Mouse (Mus musculus): Measurements from ENCODE around the gene Rflnb.
"Not testable (repeated sequence)": the region's sequence is repeated elsewhere in the genome, so short reads cannot be mapped to it uniquely, and the experiment has no call there.

Rflnb gene

DNA sequence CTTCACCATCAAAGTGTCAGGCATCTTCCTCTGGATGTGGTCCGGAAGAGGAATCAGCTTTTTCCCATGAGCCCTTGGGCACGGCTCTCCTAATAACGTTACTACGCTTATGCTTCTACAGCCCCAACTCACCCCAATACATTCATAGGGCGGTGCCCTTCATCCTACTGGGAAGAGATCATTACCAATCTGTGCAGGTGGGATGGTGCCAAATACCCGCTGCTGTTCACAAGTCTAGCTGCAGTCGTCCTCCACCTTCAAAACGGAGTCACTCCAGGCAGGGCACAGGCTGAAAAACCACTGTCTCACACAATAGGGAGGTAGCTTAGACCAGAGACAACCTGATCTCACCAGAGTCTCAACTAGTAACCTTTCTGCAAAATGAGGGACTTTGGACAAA is 7.6 kb upstream of the Rflnb start:
- DNase-seq: no peak

DNA sequence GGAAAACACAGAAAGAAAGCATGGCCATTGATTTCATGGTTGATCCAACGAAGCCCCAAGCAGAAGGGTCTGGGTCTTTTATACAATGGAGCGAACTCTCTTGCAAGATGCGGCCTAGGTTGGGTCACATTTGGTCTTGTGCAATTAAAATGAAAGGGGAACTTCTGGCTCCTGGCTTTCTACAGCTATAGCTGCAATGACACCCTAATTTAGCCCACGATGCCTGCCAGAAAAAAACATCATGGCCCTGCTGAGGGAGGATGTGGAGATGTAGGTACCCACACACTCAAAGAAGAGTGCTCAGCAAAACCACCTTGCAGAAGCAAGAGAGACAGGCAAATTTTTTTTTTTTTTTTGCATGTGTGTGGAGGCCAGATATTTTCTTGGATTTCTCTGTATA is 6.3 kb upstream of the Rflnb start:
- no peak for DNase-seq

DNA sequence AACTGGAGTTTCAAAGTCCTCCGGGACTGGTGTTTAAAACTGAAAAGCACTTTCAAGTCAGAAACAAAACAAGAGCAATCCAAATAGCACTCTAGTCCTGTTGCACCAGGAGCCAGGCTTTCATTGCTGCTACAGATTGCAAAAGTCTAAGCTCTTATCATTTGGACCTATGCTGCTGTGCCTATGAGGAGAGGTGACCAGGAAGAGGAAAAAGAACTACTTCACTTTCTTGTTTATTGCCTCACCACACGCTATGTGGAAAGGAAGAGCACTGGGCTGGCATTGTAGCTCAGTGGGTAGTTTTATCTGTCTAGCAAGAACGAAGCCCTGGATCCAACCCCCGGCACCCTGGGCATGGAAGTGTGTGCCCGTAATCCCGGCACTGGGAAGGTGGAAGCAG is 5.8 kb upstream of the Rflnb start:
- DNase-seq: no peak

DNA sequence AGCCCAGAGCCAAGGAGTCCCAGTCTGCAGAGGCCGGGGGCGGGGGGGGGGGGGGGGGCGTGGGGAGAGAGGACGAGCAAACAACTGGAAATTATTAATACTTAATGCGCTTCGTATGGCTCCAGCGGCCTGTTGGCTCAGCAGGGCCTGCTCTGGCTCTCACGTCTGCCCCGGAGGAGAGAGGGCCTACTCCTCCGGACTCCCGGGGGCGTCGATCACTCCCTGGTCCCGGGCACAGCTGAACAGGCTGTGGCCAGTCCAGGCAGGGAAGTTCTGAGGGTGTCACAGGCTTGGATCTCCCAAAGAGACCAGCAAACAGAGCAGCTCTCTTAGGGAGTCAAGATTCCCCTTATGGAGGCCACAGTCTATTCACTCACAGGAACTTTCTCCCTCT is 487 bp upstream of the Rflnb start:
- peak; percentile 65 to 75 for DNase-seq

DNA sequence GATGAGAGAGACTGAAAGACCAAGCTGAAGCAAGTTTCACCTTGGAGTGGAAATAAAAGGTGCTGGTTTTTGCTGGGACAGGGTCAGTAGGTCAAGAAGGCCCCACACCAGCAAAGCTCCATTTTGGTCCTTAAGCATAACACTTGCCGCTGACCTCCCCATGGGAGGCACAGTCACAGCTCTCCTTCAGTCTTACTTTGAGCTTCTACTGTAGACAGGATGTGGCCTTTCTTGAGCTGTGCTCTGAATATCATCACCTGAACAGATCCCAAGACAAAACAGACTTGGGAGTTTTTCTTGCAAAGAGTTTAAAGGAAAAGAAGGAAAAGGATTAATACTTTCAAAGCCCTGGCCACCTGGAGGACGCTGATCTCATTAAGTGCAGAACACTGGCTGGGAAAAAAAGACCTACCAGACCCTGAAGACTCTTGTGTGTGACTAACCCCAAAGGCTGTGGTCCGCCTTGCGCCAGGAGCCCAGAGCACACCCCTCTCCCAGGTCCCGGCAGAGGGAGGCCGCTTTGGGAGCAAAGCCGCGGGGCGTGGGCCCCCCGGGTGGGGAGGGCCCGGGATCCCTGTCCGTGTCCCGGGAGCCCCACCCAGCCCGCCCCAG is 949 bp downstream of the Rflnb start:
- DNase-seq: no peak

DNA sequence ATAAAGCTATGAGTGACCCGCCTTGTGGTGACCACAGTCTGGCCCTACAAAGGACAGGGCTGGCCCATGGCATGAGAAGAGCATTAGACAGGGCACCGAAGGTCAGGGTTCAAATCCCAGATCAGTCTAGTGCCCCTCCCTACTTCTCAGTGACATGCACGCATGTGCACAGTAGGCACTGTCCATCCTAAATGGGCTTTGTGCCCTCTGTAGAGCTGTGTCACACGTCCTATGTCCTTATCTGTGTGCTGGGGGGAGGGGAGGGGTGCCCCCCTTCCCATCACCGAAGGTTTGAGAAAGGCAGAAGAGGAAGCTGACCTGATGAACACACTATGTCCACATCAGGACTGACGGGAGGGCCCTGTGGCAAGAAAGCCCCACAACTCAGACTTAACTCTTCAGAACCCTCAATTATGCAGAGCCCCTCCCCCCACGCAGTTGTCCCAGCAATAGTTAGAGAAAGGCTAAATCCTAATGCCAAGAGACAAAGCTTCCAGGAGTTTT is 2.5 kb downstream of the Rflnb start:
- DNase-seq: no peak

DNA sequence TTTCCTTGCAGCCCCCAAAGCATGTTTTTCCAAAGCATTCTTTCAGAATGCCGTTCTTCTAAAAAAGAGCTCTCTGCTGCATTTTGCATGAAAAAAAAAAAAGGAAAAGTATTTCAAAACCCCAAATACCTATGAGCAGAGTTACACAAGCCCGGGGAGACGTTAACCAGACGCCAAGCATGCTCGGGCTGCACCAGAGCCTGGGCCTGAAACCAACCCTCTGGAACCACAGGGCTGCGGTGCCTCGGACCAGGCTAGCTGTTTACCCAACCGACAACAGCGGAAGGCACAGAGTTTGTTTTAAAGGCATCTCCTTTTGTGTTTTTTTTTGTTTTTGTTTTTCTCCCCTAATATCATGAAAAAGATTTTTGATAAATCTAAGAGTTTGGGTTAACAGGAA is 6.7 kb downstream of the Rflnb start:
- DNase-seq: no peak

DNA sequence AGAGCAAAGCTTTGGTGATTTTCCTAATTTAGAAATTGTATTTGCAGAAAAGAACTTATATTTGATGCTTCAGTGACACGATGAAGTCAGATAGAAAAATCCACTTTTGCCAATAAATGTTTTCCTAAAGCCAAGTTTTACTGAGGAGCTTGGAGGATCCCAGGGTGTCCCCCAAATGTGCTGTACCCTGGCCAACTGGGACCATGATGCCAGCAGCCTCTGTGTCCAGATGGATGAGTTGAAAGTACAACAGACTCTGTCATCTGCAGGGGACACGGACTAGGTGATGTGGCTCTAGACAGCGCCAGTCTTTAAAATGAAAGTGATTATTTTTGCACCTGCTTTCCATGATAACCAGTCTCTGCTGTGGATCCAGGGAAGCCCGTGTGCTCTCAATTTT is 7.7 kb downstream of the Rflnb start:
- no peak for DNase-seq

DNA sequence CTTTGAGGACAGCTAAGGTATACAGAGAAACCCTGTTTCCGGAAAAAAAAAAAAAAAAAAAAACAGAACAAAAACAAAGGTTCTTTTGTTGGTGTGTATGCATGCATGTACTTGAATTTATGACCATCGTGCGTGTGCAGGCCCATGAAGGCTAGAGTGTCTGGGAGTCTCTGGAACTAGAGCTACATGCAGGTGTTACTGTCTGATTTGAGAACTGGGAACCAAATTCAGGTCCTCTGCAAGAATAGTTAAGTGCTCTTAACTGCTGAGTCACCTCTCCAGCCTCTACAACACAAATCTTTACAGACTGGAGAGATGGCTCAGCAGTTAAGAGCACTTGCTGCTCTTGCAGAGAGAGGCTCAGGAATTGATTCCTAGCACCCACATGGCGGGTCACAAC is 11.8 kb downstream of the Rflnb start:
- no peak for DNase-seq

DNA sequence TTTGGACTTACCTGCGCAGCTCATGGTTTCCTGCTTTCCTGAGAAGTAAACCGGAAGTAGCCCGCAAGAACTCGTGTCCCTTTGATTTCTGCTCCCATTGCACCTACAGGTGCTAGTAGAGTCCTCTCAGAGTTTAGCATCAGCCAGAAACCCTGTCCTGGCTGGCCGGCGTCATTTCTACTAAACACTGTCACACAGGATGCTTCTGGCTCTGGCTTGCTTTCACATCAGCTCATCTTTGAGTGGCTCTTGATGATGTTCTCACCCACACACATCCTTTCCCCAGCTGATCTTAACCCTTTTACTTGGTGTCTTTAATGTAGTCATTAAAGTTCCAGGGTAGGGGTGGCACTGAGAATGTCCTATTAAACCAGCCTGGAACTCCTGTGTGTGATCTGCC is 12.3 kb downstream of the Rflnb start:
- DNase-seq: no peak

DNA sequence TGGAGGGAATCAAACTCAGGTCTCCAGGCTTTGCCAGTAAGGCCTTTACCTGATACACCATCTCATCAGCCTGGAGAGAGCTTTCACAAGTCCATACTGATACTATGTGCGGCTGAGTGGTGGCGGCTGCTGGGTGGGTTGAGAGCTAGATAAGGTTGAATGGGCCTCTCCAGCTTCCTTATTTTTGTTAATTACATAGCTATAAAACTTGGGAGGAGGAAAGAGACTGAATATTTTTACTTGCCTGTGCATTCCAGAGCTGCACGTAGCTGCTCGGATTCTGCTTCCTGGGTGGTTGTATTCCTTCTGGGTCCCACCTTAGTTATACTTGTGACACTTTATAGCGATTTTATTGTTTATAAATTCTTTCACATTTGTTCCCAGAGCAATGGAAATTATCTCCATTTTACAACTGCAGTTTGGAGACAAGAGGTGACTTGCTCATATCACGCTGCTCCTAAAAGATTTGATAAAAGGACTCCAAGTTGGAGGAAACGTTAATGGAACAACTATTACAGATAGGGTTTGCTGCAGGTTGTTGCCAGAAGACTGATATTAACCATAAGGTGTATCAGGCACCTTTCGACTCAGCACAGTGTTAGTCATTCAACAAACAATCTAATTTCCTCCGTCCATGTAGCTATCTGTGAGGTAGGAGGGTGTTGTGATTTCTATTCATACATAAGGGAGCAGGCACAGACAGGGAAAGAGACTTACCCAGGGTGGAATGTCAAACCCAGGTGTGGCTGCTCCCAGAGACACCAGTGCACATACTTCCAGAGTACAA is 16.6 kb downstream of the Rflnb start:
- DNase-seq: no peak

DNA sequence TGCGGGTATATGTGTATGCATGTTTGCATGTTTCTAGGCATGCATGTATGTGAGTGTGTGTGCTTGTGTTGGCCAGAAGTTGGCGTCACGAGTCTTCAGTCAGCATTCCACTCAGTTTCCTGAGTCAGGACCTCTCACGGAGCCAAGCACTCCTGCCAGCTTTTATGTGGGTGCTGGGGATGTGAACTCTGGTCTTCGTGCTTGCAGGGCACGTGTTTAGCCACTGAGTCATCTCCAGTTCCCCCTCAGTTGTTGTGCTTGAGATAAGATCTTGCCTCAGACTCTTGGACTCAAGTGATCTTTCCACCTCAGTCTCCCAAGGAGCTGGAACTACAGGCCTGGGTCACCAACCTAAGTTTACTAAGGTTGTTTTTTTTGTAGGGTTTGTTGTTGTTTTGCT is 18.5 kb downstream of the Rflnb start:
- no peak for DNase-seq

DNA sequence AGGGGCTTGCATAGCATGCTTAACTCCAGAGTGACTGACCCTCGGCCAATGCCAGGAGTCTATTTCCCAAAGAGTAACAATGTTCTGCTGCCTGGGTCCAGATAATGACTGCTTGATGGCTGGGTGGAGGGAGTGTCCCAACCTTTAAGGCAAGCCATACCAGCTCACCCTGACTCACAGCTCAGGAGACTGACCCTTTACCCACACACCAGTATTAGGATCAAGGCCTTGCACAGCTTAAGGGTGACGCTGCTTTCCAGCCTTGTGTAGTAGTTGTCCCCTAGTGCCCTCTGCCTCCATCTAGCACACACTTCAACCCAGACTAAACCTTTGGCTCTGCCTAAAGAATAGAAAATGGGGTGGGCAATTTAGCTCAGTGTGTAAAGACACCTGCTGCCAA is 19.4 kb downstream of the Rflnb start:
- no peak for DNase-seq

DNA sequence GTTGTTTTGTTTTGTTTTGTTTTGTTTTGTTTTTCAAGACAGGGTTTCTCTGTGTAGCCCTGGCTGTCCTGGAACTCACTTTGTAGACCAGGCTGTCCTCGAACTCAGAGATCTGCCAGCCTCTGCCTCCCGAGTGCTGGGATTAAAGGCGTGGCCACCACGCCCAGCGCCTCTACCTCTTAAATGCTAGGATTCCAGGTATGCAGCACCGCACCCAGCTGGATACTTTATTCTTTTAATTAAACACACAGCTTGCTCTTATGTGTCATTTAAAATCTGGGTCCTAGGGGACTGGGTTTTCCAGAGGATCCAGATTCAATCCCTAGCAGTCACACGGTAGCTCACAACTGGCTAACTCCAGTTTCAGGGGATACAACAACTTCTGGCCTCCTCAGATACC is 23.3 kb downstream of the Rflnb start:
- not testable (repeated sequence) for DNase-seq

DNA sequence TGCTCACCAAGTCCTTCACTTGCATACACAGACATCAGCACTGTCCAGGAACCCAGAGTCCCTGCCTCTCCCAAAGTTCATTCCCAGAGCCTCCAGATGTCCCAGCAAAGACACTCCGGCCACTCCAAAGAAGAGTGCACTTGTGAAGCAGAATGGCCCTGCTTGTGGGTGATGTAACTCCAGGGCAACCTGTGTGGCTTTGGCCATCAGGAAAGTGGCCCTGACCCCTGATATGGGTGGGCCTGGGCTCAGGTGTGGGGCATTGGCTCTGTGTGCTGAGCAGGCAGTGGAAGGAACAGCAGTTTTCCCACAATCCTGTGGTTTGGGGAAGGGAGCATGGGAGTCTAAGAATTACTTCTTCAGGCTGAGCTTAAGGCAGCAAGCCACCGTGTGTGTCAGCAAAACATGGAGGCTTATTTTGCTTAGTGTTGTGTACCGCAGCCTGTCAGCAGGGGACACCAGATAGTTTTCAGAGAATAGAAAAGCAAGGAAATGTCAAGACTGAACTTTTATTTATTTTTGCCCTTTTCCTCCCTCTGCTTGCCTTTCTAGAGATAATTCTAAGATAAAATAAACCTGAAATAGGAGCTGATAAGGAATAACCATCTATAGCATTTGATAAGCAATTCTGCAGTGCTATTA is 26.2 kb downstream of the Rflnb start:
- DNase-seq: peak; percentile 47 to 55

DNA sequence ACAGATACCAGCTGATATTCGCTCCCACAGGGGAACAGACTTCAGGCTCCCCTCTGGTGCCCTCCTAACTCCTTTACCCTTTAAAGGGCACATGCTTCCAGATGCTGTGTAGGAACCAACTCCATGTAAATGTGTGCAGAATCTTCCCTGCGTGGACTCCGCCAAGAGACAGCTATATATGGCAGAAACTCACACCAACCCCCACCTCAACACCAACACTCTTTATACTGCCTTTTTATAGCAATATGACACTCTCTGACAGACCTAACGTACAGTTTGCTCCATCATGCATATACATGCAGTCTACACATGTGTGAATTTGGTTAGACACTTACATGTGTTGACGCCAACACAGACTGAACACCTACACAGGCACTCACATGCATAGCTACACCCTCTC is 26.9 kb downstream of the Rflnb start:
- DNase-seq: no peak

DNA sequence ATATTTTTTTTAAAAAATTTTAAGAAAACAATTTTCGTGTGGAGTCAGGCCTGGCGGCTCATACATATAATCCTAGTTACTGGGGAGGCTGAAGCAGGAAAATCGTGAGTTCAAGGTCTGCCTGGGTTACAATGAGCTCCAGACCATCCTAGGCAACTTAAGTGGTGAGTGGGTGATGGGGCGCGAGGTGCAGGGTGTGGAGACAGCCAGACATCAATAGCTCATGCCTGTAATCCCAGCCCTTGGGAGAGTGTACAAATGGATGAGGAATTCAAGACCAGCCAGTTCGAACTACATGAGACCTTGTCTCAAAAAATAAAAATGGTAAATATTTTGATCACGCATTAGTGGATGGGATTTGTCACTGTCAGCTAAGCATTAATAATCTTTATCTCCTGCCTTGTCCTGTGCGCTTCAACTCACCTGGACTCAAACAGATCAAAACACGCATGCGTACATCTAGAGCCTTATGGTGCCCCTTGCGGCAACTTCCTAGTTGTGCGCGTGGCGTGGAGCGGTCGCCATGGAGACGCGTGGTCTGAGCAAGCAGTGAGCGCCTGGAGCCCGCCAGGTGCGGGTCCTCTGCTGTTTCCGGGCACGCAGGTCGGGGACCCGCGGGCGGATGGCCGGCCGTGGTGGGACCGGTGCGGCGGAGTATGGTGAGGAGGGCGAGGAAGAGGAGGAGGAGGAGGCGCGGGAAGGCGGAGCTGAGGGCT is 28.0 kb downstream of the Rflnb start, which contains the start of gene 1700016K19Rik:
1700016K19Rik (plus strand) TSS at position 473 of the 716 bp plus-strand sequence.
- DNase-seq: peak; percentile 90 to 93

DNA sequence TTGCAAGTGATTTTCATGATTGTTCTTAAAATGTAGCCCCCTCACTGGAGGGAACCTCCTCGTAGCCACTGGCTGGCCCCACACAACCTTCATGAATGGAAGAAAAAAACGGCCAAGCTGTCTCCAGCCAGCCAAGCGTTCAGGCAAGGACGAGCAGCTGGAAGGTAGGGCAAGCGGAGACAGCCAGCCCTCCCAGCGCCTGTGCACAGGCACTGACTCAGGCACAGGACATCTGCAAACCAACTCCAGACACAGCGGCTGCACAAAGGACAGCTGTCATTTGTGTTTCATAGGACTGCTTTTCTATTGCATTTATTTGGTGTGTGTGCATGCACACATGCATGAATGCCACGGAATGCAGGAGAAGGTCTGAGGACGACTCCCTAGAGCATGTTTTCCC is 33.2 kb downstream of the Rflnb start:
- DNase-seq: peak in 1 of 2 experiments; percentile 35

DNA sequence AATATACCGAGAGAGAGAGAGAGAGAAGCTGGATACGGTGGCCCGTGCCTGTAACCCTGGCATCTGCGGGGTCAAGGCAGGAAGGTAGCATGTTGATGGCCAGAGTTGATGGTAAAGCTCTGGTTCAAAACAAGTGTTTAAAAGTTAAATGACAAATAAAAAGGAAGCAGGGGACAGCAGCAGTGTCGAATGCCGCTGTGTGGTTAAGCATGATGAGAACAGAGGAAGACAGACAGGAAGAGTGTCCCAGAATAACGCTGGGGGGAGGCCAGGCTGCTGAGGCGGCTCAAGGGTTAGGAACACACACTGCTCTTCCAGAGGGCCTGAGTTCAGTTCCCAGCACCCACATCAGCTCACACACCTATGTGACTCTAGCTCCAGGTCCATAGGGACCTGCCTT is 35.1 kb downstream of the Rflnb start:
- no peak for DNase-seq

DNA sequence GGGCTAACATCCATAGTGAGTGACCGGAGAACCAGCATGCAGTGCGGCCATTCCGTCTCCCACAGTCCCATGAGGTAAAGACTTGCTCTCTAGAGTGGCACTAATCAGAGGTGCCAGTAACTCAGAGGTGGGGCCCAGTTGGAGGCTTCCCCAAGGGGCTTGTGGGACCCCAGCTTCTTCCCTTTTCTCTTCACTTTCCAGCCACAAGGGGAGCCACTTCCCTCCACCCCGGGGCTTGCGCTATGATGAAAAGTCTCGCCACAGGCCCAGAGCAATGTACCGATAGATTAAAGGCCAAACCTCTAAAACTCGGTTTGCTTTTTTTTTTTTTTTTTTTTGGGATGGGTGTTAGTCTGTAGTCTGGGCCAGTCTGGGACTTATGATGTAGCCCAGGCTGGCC is 35.7 kb downstream of the Rflnb start:
- no peak for DNase-seq

DNA sequence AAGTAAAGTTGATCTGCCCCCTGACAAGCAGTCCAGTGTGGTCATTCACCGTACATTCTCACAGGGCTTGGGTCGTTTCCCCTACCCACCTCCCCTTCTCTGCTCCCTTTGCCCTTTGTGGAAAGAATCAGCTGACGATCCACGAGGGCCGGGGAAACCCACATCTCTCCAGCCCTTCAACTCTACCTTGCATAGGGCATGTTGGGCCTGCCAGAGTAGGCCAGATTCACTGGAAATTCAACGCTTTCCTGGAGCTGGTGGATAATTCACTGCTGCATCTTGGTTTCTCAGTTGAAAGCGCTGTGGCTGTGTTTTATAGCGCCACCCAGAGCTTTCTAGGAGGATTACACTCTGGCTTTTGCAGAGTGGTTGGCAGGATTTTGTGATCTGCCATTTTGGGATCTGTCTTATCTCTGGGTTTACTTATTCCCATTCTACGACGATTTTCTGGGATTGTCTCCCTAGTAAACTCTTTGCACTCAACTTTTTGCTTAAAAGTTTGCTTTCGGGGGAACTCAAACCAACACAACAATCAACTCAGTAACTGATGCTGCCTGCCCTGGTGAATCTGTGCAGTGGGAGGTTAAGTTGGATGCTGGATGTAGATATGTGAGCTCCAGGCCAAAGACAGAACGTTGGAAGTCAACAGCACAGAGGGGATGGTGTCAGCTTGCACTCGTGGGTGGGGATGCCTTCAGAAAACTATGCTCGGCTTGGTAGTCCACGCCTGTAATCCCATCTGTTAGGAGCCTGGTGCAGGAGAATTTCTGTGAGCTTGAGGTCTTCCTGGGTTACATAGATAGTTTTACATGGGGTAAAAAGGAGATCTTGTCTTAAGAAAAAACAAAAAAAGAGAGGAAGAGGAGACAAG is 36.4 kb downstream of the Rflnb start:
- DNase-seq: no peak

DNA sequence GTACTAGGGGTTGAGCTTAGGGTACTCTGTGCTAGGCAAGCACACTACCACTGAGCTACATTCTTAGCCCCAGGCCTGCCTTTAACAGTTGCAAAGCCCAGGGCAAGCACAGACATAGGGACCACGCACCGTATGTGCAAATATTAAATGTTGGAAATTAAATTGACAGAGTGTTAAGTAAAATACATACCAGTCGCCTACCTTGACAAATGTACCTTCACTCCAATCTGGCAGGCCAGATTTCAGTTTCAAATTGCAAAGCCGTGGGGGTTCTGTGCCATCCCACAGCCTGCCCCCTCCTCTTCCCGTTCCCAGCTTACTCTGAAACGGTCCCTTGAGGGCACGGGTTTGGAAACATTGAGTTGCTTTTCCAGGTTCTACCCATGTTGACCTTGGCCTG is 41.6 kb downstream of the Rflnb start:
- no peak for DNase-seq
